Mouse (Mus musculus) olfactory bulb, adult 2 months (tissue): ENCODE measurements around the gene Cd36.

Source experiments
- CTCF ChIP-seq: fragments of 200-500 bp; IDR thresholded peaks from 2 replicates; pipeline ENCODE4 v1.5.1; 2012; ENCODE audit warnings: low read depth, mild to moderate bottlenecking, low read length, moderate library complexity; ENCODE audit not compliant: insufficient read depth
- POLR2A ChIP-seq: fragments of 200-500 bp; IDR thresholded peaks from 2 replicates; pipeline ENCODE4 v1.6.1; 2012; ENCODE audit warnings: mild to moderate bottlenecking, low read depth, low read length, moderate library complexity; ENCODE audit not compliant: insufficient read depth

GRCm38 (mm10) chr5:17835302-17836097 is 53.1 kb downstream of the Cd36 start:
- TF ChIP-seq POLR2A, result no peak
- no peak for TF ChIP-seq CTCF
